ENCODE assay signal across 10 mouse cellular contexts in the genomic region with DNA sequence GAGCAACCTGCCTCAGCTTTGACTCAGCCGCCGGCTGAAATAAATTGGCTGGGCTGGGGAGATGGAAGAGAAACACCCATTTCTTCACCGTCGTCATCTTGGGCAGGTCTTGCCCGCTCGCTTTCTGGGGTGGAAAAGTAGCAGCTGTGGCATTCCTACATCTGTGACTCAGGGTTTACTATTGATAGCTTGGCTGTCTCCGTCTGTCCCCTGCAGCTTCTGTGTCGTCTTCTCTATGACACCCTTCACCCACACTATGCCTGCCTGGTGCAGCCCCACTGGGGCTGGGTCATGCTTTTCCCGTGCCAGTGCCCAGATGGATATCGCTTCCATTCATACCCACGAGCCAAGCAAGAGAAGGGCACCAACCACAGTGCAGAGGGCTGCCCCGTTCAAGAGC.
A peak's percentile ranks its signal among the peaks of the same experiment; 100 is the strongest.
DNase-seq lines count a peak whose midpoint lies in the region; ATAC-seq and TF ChIP-seq lines count a peak whose summit lies in the region.
"Had no signal": no experiment of that assay in that cellular context is flagged by ENCODE, and none has a peak within 500 bp of the region (broad histone marks: within the 10 kb centered on the region; RNA-seq: fewer than 3 reads in every experiment).

No protein-coding gene starts in this region.

- peak; percentile 69 for DNase-seq in cerebellum, adult 11-12 months
- no peak for DNase-seq in cerebellum, postnatal 4 days (ENCODE audit: low spot score in 2 of 2)
- DNase-seq in left cerebral cortex, adult 18-20 months (ENCODE audit: low spot score in 2 of 2) = peak; percentile 34 to 62
- no peak for DNase-seq in left cerebral cortex, postnatal 10 days (ENCODE audit: extremely low spot score in 1 of 2, low spot score in 2 of 2)
- peak; percentile 47 to 60 for DNase-seq in cerebellum, postnatal 36 days
- DNase-seq in midbrain, postnatal 0 days (ENCODE audit: low spot score) = no peak

- no peaks in the 10 kb centered on the region for H3K27me3 ChIP-seq in midbrain, postnatal 0 days (ENCODE audit: insufficient read depth, low read length)
- no peaks in the 10 kb centered on the region for H3K27me3 ChIP-seq in intestine, embryonic 16.5 days (replicated peaks; ENCODE audit: control insufficient read depth, insufficient read depth, low read length)
- H3K27me3 ChIP-seq in intestine, postnatal 0 days (replicated peaks; ENCODE audit: control insufficient read depth, insufficient read depth, low read length) = no peaks in the 10 kb centered on the region

- intact Hi-C loops in left cerebral cortex, postnatal 10 days (cut with DNase I) = loop anchor here (5.0 kb wide), 1 partner anchor 39 kb away; no protein-coding TSS in a partner anchor

- no peaks in the 10 kb centered on the region for H3K36me3 ChIP-seq in midbrain, postnatal 0 days (ENCODE audit: insufficient read depth, low read length)
- no peaks in the 10 kb centered on the region for H3K36me3 ChIP-seq in intestine, embryonic 16.5 days (ENCODE audit: control insufficient read depth, insufficient read depth, low read length)
- H3K36me3 ChIP-seq in intestine, postnatal 0 days (ENCODE audit: control insufficient read depth, insufficient read depth) = no peaks in the 10 kb centered on the region
- H3K36me3 ChIP-seq: limb, embryonic 12.5 days had no signal

- WGBS in midbrain, postnatal 0 days = 59% methylated on average over 12 of the region's 12 CpGs
- WGBS in intestine, embryonic 16.5 days = 62% methylated on average over 12 of the region's 12 CpGs
- 72% methylated on average over 12 of the region's 12 CpGs for WGBS in intestine, postnatal 0 days

- H3K4me1 ChIP-seq in midbrain, postnatal 0 days (ENCODE audit: insufficient read depth, low read length) = peaks cover 15% of the 10 kb centered on the region; the same call in 1 of the 2 replicates
- peaks cover 34% of the 10 kb centered on the region for H3K4me1 ChIP-seq in intestine, embryonic 16.5 days (ENCODE audit: control insufficient read depth, insufficient read depth, low read length)
- H3K4me1 ChIP-seq in intestine, postnatal 0 days (replicated peaks; ENCODE audit: control insufficient read depth, insufficient read depth, low read length) = peaks cover 7% of the 10 kb centered on the region; the same call in 1 of the 2 replicates

- 0 out of 2 replicates have a peak overlapping the region, but pooled peaks have one; percentile 85 for H3K4me2 ChIP-seq in midbrain, postnatal 0 days (ENCODE audit: low read depth, low read length, poor library complexity, severe bottlenecking)
- H3K4me2 ChIP-seq in intestine, embryonic 16.5 days (ENCODE audit: low read depth, low read length) = no peak overlapping the region
- no peak overlapping the region for H3K4me2 ChIP-seq in intestine, postnatal 0 days (replicated peaks; ENCODE audit: low read depth)
- H3K4me2 ChIP-seq: limb, embryonic 12.5 days had no signal

- H3K9ac ChIP-seq in midbrain, postnatal 0 days (replicated peaks; ENCODE audit: low read length, poor library complexity, severe bottlenecking) = no peak overlapping the region
- no peak overlapping the region for H3K9ac ChIP-seq in intestine, embryonic 16.5 days (ENCODE audit: low read depth, low read length)
- H3K9ac ChIP-seq in intestine, postnatal 0 days (ENCODE audit: low read depth, low read length) = no peak overlapping the region
- H3K9ac ChIP-seq: limb, embryonic 12.5 days had no signal

- H3K9me3 ChIP-seq in midbrain, postnatal 0 days (ENCODE audit: low read length) = no peaks in the 10 kb centered on the region
- H3K9me3 ChIP-seq in intestine, embryonic 16.5 days (ENCODE audit: control insufficient read depth, low read length) = no peaks in the 10 kb centered on the region
- no peaks in the 10 kb centered on the region for H3K9me3 ChIP-seq in intestine, postnatal 0 days (ENCODE audit: control insufficient read depth)
- H3K9me3 ChIP-seq: limb, embryonic 12.5 days had no signal

- H3K4me3 ChIP-seq in midbrain, postnatal 0 days (ENCODE audit: low read depth, low read length) = no peak overlapping the region
- H3K4me3 ChIP-seq in intestine, embryonic 16.5 days (ENCODE audit: low read length) = no peak overlapping the region
- H3K4me3 ChIP-seq in intestine, postnatal 0 days (ENCODE audit: low read depth, low read length) = no peak overlapping the region
- H3K4me3 ChIP-seq: limb, embryonic 12.5 days had no signal

- no peak for TF ChIP-seq CTCF in midbrain, postnatal 0 days (IDR thresholded peaks at IDR 0.05)
- no peak for TF ChIP-seq CTCF in intestine, postnatal 0 days (IDR thresholded peaks at IDR 0.05; ENCODE audit: low read depth)

- no peak for ATAC-seq in midbrain, postnatal 0 days (ENCODE audit: low FRiP score)
- no peak for ATAC-seq in intestine, embryonic 16.5 days
- no peak for ATAC-seq in intestine, postnatal 0 days
- ATAC-seq: activated CD4-positive, CD25-positive, alpha-beta regulatory T cell, adult 4 months had no signal

- H3K27ac ChIP-seq in midbrain, postnatal 0 days (ENCODE audit: low read depth, low read length) = peak overlapping the region; percentile 48; the same call in 1 of the 2 replicates
- no peak overlapping the region for H3K27ac ChIP-seq in intestine, embryonic 16.5 days (ENCODE audit: low read length)
- H3K27ac ChIP-seq in intestine, postnatal 0 days (ENCODE audit: low read depth, low read length) = no peak overlapping the region
- H3K27ac ChIP-seq: limb, embryonic 12.5 days had no signal

Comparison
In these comparisons a context has a peak if more than half of its experiments do, and no peak if none do; other contexts are left out.
1. DNase-seq: peak in cerebellum, adult 11-12 months (single experiment), left cerebral cortex, adult 18-20 months (2 of 2) and cerebellum, postnatal 36 days (2 of 2); none in cerebellum, postnatal 4 days (0 of 2), left cerebral cortex, postnatal 10 days (0 of 2) and midbrain, postnatal 0 days (single experiment).